ENCODE assay signal across 11 mouse cellular contexts in the genomic region with DNA sequence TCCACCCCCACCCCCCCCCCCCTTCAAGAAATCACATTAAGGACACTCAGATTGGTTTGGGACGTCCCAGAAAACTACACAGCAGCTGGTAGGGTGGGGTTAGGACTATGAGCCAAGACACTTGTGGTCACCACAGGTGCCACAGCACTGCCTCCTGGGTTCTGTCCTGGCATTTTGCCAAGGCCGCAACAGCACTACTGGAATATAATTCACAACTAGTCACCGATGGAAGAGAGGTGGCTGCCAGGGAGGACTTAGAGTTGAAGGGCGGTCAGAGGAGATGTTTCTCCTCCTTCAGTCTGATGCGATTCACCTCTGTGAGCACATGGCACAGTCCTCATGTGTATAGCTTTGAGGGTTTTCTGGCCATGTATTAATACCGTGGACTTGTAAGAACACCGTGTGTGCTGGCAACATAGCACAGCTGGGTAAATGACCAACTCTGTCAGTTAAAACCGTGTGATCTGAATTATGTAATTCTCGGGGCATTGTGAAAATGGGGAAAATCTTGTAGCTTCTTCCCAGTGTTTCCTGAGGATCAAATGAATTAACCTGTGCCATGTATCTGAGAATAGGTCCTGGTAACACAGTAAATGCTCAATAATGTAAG. TPM values are rescaled to one million over a fixed set of nuclear protein-coding genes. Genes with fewer than 3 reads are reported as not detected.
A peak's percentile ranks its signal among the peaks of the same experiment; 100 is the strongest.
DNase-seq lines count a peak whose midpoint lies in the region; ATAC-seq lines count a peak whose summit lies in the region.
"Had no signal": no experiment of that assay in that cellular context is flagged by ENCODE, and none has a peak within 500 bp of the region (broad histone marks: within the 10 kb centered on the region; RNA-seq: fewer than 3 reads in every experiment).

No protein-coding gene starts in this region.

- no peak for DNase-seq in heart, adult 9 months (ENCODE audit: low spot score in 2 of 2)
- DNase-seq in embryonic facial prominence, embryonic 10.5 days (ENCODE audit: low spot score), result no peak
- peak; percentile 54 for DNase-seq in kidney, adult 18-20 months
- peak; percentile 19 for DNase-seq in midbrain, embryonic 14.5 days
- DNase-seq in urinary bladder, postnatal 25 days (ENCODE audit: low spot score), result no peak
- no peak for DNase-seq in ovary, postnatal 10 days (ENCODE audit: low spot score)
- DNase-seq in left cerebral cortex, postnatal 14 days (ENCODE audit: low spot score in 2 of 2), result no peak

- H3K4me1 ChIP-seq in heart, embryonic 15.5 days (replicated peaks), result no peaks in the 10 kb centered on the region
- peaks cover 33% of the 10 kb centered on the region for H3K4me1 ChIP-seq in embryonic facial prominence, embryonic 10.5 days
- peaks cover 3% of the 10 kb centered on the region; the same call in 1 of the 2 replicates for H3K4me1 ChIP-seq in midbrain, embryonic 14.5 days (ENCODE audit: control insufficient read depth, insufficient read depth, low read length)

- no peak overlapping the region for H3K4me3 ChIP-seq in heart, embryonic 15.5 days
- H3K4me3 ChIP-seq in embryonic facial prominence, embryonic 10.5 days, result no peak overlapping the region
- H3K4me3 ChIP-seq in midbrain, embryonic 14.5 days (replicated peaks; ENCODE audit: low read depth, low read length), result no peak overlapping the region

- no peaks in the 10 kb centered on the region for H3K27me3 ChIP-seq in heart, embryonic 15.5 days
- H3K27me3 ChIP-seq in embryonic facial prominence, embryonic 10.5 days (replicated peaks; ENCODE audit: low read depth, poor library complexity, severe bottlenecking), result no peaks in the 10 kb centered on the region
- H3K27me3 ChIP-seq in midbrain, embryonic 14.5 days (ENCODE audit: control insufficient read depth, insufficient read depth, low read length), result no peaks in the 10 kb centered on the region

- WGBS in heart, embryonic 15.5 days, result 70% methylated on average over 9 of the region's 9 CpGs
- WGBS in embryonic facial prominence, embryonic 10.5 days, result 87% methylated on average over 9 of the region's 9 CpGs
- WGBS in midbrain, embryonic 14.5 days, result 82% methylated on average over 9 of the region's 9 CpGs

- no peaks in the 10 kb centered on the region for H3K36me3 ChIP-seq in heart, embryonic 15.5 days
- H3K36me3 ChIP-seq in embryonic facial prominence, embryonic 10.5 days (replicated peaks), result no peaks in the 10 kb centered on the region
- H3K36me3 ChIP-seq in midbrain, embryonic 14.5 days (ENCODE audit: control insufficient read depth, insufficient read depth, low read length), result no peaks in the 10 kb centered on the region
- H3K36me3 ChIP-seq: G1E had no signal

- intact Hi-C loops in left cerebral cortex, postnatal 14 days (cut with DNase I), result no loop called here

- no peak overlapping the region for H3K27ac ChIP-seq in heart, embryonic 15.5 days
- peak overlapping the region; percentile 30; the same call in 1 of the 2 replicates for H3K27ac ChIP-seq in embryonic facial prominence, embryonic 10.5 days (replicated peaks)
- H3K27ac ChIP-seq in midbrain, embryonic 14.5 days (replicated peaks; ENCODE audit: low read depth, low read length), result no peak overlapping the region

- H3K9me3 ChIP-seq in heart, embryonic 15.5 days (replicated peaks), result no peaks in the 10 kb centered on the region
- H3K9me3 ChIP-seq in embryonic facial prominence, embryonic 10.5 days, result no peaks in the 10 kb centered on the region
- H3K9me3 ChIP-seq in midbrain, embryonic 14.5 days (ENCODE audit: control insufficient read depth, low read length), result no peaks in the 10 kb centered on the region
- H3K9me3 ChIP-seq: G1E had no signal

- H3K9ac ChIP-seq in heart, embryonic 15.5 days, result no peak overlapping the region
- no peak overlapping the region for H3K9ac ChIP-seq in midbrain, embryonic 14.5 days (replicated peaks; ENCODE audit: low read length)

- 0 out of 2 replicates have a peak, but pooled peaks have one; percentile 36 for ATAC-seq in heart, embryonic 15.5 days (replicated peaks; ENCODE audit: insufficient number of reproducible peaks, insufficient read depth, low FRiP score, low read depth)
- 0 out of 2 replicates have a peak, but pooled peaks have one; percentile 25 for ATAC-seq in midbrain, embryonic 14.5 days (ENCODE audit: low FRiP score, low TSS enrichment)
- ATAC-seq: inflammation-experienced regulatory T-cells, adult 6 months had no signal

- H3K4me2 ChIP-seq in heart, embryonic 15.5 days, result no peak overlapping the region
- no peak overlapping the region for H3K4me2 ChIP-seq in midbrain, embryonic 14.5 days (ENCODE audit: low read length)

RNA-seq across cellular contexts. Expression of a gene that starts 6.3 kb away (rescaled TPM):
- 9.1 and 13.1 TPM in 2 replicates for polyA plus RNA-seq in heart, embryonic 15.5 days (2015; fragmentation: Nextera tagmentation; extraction: Ambion mirVana)
- polyA plus RNA-seq in embryonic facial prominence, embryonic 10.5 days (2016; fragmentation: Nextera tagmentation; extraction: Ambion mirVana), result 4.3 and 4.9 TPM in 2 replicates
- polyA plus RNA-seq in midbrain, embryonic 14.5 days (2014; fragmentation: Nextera tagmentation; extraction: Ambion mirVana), result 15.7 and 29.0 TPM in 2 replicates
- total RNA-seq in left cerebral cortex, postnatal 14 days (2021), result 10 to 100 TPM; 21.1 to 22.2 TPM
- polyA plus RNA-seq: G1E had no signal

RNA-seq across cellular contexts. Expression of a gene that starts 38.4 kb away (rescaled TPM):
- polyA plus RNA-seq in heart, embryonic 15.5 days (2015; fragmentation: Nextera tagmentation; extraction: Ambion mirVana), result 7.7 and 8.0 TPM in 2 replicates
- polyA plus RNA-seq in embryonic facial prominence, embryonic 10.5 days (2016; fragmentation: Nextera tagmentation; extraction: Ambion mirVana), result not detected in 2 replicates
- polyA plus RNA-seq in midbrain, embryonic 14.5 days (2014; fragmentation: Nextera tagmentation; extraction: Ambion mirVana), result not detected in 2 replicates
- total RNA-seq in left cerebral cortex, postnatal 14 days (2021), result 1 to 10 TPM in 1 of 2 experiments, under 1 TPM in 1; 0.66 to 1.7 TPM
- total RNA-seq: common myeloid progenitor, adult 5-6 weeks had no signal
- polyA plus RNA-seq: inflammation-experienced regulatory T-cells, adult 6 months had no signal

RNA-seq across cellular contexts. Expression of a gene that starts 46.3 kb away (rescaled TPM):
- polyA plus RNA-seq in heart, embryonic 15.5 days (2015; fragmentation: Nextera tagmentation; extraction: Ambion mirVana), result 0.33 and 0.34 TPM in 2 replicates
- 0.09 TPM in 1 of 2 replicates, not detected in the other for polyA plus RNA-seq in embryonic facial prominence, embryonic 10.5 days (2016; fragmentation: Nextera tagmentation; extraction: Ambion mirVana)
- 0.27 and 0.33 TPM in 2 replicates for polyA plus RNA-seq in midbrain, embryonic 14.5 days (2014; fragmentation: Nextera tagmentation; extraction: Ambion mirVana)
- under 1 TPM; 0.13 to 0.19 TPM for total RNA-seq in left cerebral cortex, postnatal 14 days (2021)
- total RNA-seq: common myeloid progenitor, adult 5-6 weeks had no signal
- polyA plus RNA-seq: inflammation-experienced regulatory T-cells, adult 6 months had no signal

Comparison
In these comparisons a context has a peak if more than half of its experiments do, and no peak if none do; other contexts are left out.
1. DNase-seq: peak in kidney, adult 18-20 months (single experiment) and midbrain, embryonic 14.5 days (single experiment); none in heart, adult 9 months (0 of 2), embryonic facial prominence, embryonic 10.5 days (single experiment), urinary bladder, postnatal 25 days (single experiment), ovary, postnatal 10 days (single experiment) and left cerebral cortex, postnatal 14 days (0 of 2).